Mouse (Mus musculus): ENCODE results near the gene Batf. TPM values are rescaled to one million over a fixed set of nuclear protein-coding genes. Genes with fewer than 3 reads are reported as not detected.

Batf gene
- polyA plus RNA-seq, 1 experiment from 2014 or later: 1.3 TPM

DNA sequence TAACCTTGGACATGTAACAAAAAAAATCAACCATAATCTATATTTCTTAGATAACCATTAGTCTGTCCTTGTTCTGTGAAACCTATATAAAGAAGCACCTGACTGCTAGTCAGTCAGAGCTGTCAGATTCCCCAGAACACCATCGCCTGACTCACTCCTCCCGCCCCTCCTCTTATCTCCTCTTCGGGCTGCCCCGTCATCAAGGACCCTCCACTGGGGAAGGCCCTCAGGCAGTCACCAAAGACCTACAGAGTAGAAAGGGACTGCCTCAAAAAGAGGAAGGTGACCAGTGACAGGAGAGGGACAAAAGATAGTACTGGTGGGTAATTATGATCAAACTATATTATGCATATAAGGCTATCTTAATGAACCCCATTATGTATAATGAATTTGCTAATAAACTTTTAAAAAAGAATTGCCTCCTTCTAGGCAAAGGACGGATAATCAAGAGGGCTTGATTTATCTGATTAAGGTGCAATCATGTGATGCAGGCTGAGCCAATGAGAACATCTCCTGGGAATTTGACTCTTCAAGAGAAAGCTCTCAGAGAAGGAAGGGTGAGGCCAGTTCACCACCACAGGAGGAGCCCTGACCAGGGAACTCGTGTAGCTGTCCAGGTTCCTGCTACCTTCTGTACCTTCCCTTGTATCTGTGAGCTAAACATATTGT, 40.4 kb downstream of the Batf start:
- 73% methylated on average over 6 of the region's 6 CpGs for WGBS
- H3K4me2 ChIP-seq (ENCODE audit: low read depth, low read length, severe bottlenecking): no peak overlapping the region
- DNase-seq (ENCODE audit: low spot score) (no peak), ATAC-seq (replicated peaks; ENCODE audit: low FRiP score) (no peak)
- no peaks in the 10 kb centered on the region for H3K9me3 ChIP-seq (ENCODE audit: control insufficient read depth, low read length)
- no peak overlapping the region for H3K27ac ChIP-seq (ENCODE audit: low read depth, low read length)
- no peaks in the 10 kb centered on the region for H3K36me3 ChIP-seq (ENCODE audit: control insufficient read depth, insufficient read depth, low read length)
- H3K27me3 ChIP-seq (ENCODE audit: control insufficient read depth, insufficient read depth, low read length): no peaks in the 10 kb centered on the region
- no peaks in the 10 kb centered on the region for H3K4me1 ChIP-seq (replicated peaks; ENCODE audit: control insufficient read depth, insufficient read depth, low read length)
- no peak overlapping the region for H3K9ac ChIP-seq (ENCODE audit: low read length)
- no peak overlapping the region for H3K4me3 ChIP-seq (ENCODE audit: low read depth, low read length)

DNA sequence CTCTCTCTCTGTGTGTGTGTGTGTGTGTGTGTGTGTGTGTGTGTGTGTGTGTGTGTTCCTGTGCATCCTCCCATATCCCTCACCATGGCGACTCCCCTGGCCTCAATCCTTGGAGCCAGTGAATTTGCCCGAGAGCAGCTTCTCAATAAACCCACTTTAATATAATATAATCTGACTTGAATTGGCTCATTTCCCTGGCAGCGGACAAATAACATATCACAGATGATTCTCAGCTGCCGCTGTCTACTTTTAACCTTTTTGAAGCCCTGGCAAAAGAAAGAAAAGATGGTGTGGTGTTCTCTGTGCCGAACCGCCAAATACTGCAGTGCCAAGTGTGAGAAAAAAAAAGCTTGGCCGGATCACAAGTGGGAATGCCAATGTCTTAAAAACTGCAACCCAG, 41.7 kb downstream of the Batf start:
- 88% methylated on average over 7 of the region's 7 CpGs for WGBS

DNA sequence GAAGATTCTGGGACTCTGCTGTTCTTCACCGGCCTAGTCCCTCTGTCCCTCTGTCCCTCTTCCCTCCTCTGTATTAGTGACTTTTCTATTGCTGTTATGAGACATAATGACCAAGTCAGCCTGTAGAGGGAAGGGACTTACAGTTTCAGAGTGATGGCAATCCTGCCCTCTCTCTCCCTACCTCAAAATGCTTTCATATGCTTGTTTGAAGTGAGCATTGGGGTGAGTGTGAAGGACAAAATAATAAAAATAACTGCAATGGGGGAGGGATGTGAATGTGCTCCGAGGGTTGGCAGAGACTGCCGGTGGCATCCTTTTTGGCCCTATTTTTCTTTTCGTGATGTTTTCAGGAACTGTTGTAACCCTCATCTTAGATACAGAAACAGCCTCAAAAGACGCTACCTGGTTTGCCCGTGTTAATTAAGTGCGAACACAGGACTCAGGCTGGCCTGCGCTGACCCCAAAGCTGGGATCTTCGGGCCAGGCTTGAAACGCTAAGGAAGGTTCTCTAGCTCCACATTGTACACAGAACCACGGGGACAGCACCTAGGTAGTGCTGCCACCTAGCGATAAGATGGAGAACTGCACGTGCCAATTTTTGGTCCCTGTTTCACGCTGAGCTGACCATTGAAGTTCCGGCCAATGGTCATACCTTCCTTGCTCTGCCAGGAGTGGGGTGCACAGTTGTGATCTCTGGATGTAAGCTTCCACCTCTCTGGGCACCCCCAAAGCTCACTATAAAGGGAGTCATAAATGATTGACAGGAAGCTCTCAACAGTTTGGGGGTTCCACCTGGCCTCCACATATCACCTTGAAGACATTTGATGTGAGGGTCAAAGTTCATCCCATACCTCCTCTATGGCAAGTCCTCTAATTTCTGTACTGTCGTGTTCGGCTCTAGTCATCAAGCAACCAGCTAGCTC, 42.8 kb downstream of the Batf start:
- Histone ChIP-seq H3K9ac (ENCODE audit: low read length) (no peak overlapping the region), H3K4me2 (ENCODE audit: low read depth, low read length, severe bottlenecking) (no peak overlapping the region), H3K36me3 (ENCODE audit: control insufficient read depth, insufficient read depth, low read length) (no peaks in the 10 kb centered on the region), H3K4me1 (replicated peaks; ENCODE audit: control insufficient read depth, insufficient read depth, low read length) (no peaks in the 10 kb centered on the region), H3K27ac (ENCODE audit: low read depth, low read length) (no peak overlapping the region), H3K9me3 (ENCODE audit: control insufficient read depth, low read length) (no peaks in the 10 kb centered on the region), H3K4me3 (ENCODE audit: low read depth, low read length) (no peak overlapping the region), H3K27me3 (ENCODE audit: control insufficient read depth, insufficient read depth, low read length) (no peaks in the 10 kb centered on the region)
- DNase-seq (ENCODE audit: low spot score) (peak; percentile 79), ATAC-seq (replicated peaks; ENCODE audit: low FRiP score) (no peak)
- WGBS: 39% methylated on average over 17 of the region's 17 CpGs

More for the DNA sequence above, 41.7 kb downstream of the Batf start:
- Histone ChIP-seq H3K9me3 (ENCODE audit: control insufficient read depth, low read length) (no peaks in the 10 kb centered on the region), H3K27ac (ENCODE audit: low read depth, low read length) (no peak overlapping the region), H3K4me3 (ENCODE audit: low read depth, low read length) (no peak overlapping the region), H3K27me3 (ENCODE audit: control insufficient read depth, insufficient read depth, low read length) (no peaks in the 10 kb centered on the region), H3K4me1 (replicated peaks; ENCODE audit: control insufficient read depth, insufficient read depth, low read length) (no peaks in the 10 kb centered on the region), H3K9ac (ENCODE audit: low read length) (no peak overlapping the region), H3K36me3 (ENCODE audit: control insufficient read depth, insufficient read depth, low read length) (no peaks in the 10 kb centered on the region), H3K4me2 (ENCODE audit: low read depth, low read length, severe bottlenecking) (no peak overlapping the region)
- DNase-seq (ENCODE audit: low spot score) (no peak), ATAC-seq (replicated peaks; ENCODE audit: low FRiP score) (no peak)

DNA sequence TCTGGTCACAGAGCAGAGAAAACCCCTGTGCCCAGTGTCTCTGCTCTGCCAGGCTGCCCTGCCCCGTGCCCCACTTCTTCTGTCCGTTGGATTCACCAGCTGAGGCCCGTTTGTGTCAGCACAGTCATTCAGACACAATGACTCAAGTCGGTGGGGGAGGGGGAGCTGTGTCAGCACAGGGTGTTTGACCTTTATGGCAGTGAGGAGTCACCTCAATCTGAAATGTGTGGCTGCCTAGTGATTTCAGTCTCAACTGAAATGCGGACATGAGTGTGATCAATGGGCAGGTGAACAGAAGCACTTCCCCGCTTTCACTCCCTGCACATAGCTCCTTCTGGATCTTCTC, 43.4 kb downstream of the Batf start:
- Histone ChIP-seq H3K27me3 (ENCODE audit: control insufficient read depth, insufficient read depth, low read length) (no peaks in the 10 kb centered on the region), H3K36me3 (ENCODE audit: control insufficient read depth, insufficient read depth, low read length) (no peaks in the 10 kb centered on the region), H3K4me2 (ENCODE audit: low read depth, low read length, severe bottlenecking) (no peak overlapping the region), H3K4me3 (ENCODE audit: low read depth, low read length) (no peak overlapping the region), H3K9ac (ENCODE audit: low read length) (no peak overlapping the region), H3K9me3 (ENCODE audit: control insufficient read depth, low read length) (no peaks in the 10 kb centered on the region), H3K27ac (ENCODE audit: low read depth, low read length) (no peak overlapping the region), H3K4me1 (replicated peaks; ENCODE audit: control insufficient read depth, insufficient read depth, low read length) (no peaks in the 10 kb centered on the region)
- no peak for DNase-seq (ENCODE audit: low spot score)
- ATAC-seq (replicated peaks; ENCODE audit: low FRiP score): no peak
- 71% methylated on average over 6 of the region's 6 CpGs for WGBS

DNA sequence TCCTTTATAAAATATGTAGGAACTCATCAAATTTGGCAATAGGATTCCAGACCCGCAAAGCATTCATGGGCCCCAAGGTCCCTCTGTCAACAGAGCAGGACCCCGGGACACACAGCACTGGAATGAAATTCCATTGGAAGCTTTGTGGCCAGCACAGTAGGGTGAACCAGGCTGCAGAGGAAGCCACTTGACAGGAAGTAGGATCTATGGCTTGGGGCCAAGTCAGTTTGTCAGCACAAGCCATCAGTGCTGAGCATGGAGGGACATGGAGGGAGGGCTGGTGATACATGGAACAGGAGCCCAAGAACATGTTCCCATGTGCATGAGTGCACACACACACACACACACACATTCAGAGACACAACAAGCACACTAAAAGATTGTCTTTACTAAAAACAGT, 49.7 kb downstream of the Batf start:
- 89% methylated on average over 2 of the region's 2 CpGs for WGBS
- Histone ChIP-seq H3K4me3 (ENCODE audit: low read depth, low read length) (no peak overlapping the region), H3K36me3 (ENCODE audit: control insufficient read depth, insufficient read depth, low read length) (no peaks in the 10 kb centered on the region)

DNA sequence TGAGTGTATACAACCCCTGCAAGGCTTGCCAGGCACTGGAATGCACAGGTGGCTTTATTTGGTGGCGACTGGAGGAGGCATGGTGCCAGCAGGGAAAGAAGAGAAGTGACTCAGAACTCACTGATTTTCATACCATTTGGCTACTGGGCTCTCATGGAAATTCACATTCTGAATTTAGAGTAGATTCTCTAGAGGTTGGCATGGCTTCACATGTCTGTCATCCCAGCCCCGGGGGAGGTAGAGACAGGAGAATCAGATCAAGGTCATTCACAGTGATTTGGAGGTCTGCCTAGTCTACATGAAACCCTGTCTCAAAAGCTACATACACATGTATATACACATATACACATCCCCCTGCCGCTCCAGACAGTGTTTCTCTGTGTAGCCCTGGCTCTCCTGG, 50.5 kb downstream of the Batf start:
- H3K36me3 ChIP-seq (ENCODE audit: control insufficient read depth, insufficient read depth, low read length): no peaks in the 10 kb centered on the region
- H3K27me3 ChIP-seq (ENCODE audit: control insufficient read depth, insufficient read depth, low read length): no peaks in the 10 kb centered on the region
- WGBS: 88% methylated on average over 3 of the region's 3 CpGs
- no peaks in the 10 kb centered on the region for H3K9me3 ChIP-seq (ENCODE audit: control insufficient read depth, low read length)
- no peak overlapping the region for H3K4me2 ChIP-seq (ENCODE audit: low read depth, low read length, severe bottlenecking)
- ATAC-seq (replicated peaks; ENCODE audit: low FRiP score): no peak
- no peak for DNase-seq (ENCODE audit: low spot score)
- H3K4me3 ChIP-seq (ENCODE audit: low read depth, low read length): no peak overlapping the region
- H3K4me1 ChIP-seq (replicated peaks; ENCODE audit: control insufficient read depth, insufficient read depth, low read length): no peaks in the 10 kb centered on the region
- no peak overlapping the region for H3K27ac ChIP-seq (ENCODE audit: low read depth, low read length)
- H3K9ac ChIP-seq (ENCODE audit: low read length): no peak overlapping the region

More for the DNA sequence above, 49.7 kb downstream of the Batf start:
- Histone ChIP-seq H3K27me3 (ENCODE audit: control insufficient read depth, insufficient read depth, low read length) (no peaks in the 10 kb centered on the region), H3K4me2 (ENCODE audit: low read depth, low read length, severe bottlenecking) (no peak overlapping the region), H3K9ac (ENCODE audit: low read length) (no peak overlapping the region), H3K9me3 (ENCODE audit: control insufficient read depth, low read length) (no peaks in the 10 kb centered on the region), H3K27ac (ENCODE audit: low read depth, low read length) (no peak overlapping the region), H3K4me1 (replicated peaks; ENCODE audit: control insufficient read depth, insufficient read depth, low read length) (no peaks in the 10 kb centered on the region)
- DNase-seq (ENCODE audit: low spot score): no peak
- ATAC-seq (replicated peaks; ENCODE audit: low FRiP score): no peak

DNA sequence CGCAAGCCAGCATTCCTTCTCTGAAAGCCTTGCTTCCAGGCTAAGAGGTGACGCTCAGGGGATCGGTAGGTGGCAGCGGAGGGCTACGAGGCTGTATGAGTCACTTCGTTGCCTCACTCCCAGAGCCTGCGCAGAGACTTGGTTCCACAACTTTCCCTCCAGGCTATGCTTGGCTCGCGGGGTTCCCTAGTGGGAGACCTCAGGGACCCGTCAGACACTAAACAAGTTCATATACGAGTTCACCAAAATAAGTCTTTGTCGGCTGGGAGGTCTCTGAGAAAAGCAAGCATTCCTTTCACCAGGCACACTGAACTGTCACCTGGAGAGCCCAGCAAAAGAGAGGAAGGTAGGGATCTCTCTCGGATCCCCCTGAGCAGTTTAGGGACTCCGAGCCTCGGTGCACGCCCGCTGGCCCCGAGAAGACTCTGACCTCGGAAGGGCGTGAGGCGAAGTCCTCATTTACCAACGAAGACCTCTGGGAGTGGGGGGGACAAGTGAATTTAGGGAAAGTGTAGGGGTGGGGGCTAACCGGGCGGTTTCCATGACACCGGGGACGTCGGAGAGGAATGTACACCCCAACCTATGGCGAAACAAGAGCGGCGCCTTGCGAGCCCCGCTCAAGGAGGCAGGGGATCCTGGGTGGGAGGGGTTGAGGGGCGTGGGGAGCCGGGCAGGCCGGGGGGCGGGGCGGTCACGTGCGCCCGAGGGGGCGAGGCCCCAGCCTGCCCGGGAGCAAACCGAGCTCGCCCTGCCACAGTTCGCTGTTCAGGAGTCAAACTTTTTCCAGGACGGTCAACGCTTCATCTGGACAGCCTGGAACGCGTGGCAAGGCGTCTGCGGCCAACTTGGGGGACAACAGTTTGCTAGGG, 59.6 kb downstream of the Batf start, which contains the start of gene Flvcr2:
Flvcr2 (plus strand) TSS at position 713 of the 869 bp plus-strand sequence.
- H3K4me3 ChIP-seq (ENCODE audit: low read depth, low read length): peak within 1 kb of the TSS; percentile 40
- peak; percentile 79 for ATAC-seq (replicated peaks; ENCODE audit: low FRiP score)
- H3K36me3 ChIP-seq (ENCODE audit: control insufficient read depth, insufficient read depth, low read length): no peaks in the 10 kb centered on the region
- peak within 1 kb of the TSS; percentile 37 for H3K9ac ChIP-seq (ENCODE audit: low read length)
- no peaks in the 10 kb centered on the region for H3K9me3 ChIP-seq (ENCODE audit: control insufficient read depth, low read length)
- H3K4me1 ChIP-seq (replicated peaks; ENCODE audit: control insufficient read depth, insufficient read depth, low read length): peaks cover 7% of the 10 kb centered on the region; the same call in 1 of the 2 replicates
- H3K27ac ChIP-seq (ENCODE audit: low read depth, low read length): no peak within 1 kb of the TSS
- H3K4me2 ChIP-seq (ENCODE audit: low read depth, low read length, severe bottlenecking): peak within 1 kb of the TSS; percentile 81
- 1% methylated on average over 46 of the region's 51 CpGs for WGBS
- DNase-seq (ENCODE audit: low spot score): peak; percentile 83
- H3K27me3 ChIP-seq (ENCODE audit: control insufficient read depth, insufficient read depth, low read length): peaks cover 7% of the 10 kb centered on the region

DNA sequence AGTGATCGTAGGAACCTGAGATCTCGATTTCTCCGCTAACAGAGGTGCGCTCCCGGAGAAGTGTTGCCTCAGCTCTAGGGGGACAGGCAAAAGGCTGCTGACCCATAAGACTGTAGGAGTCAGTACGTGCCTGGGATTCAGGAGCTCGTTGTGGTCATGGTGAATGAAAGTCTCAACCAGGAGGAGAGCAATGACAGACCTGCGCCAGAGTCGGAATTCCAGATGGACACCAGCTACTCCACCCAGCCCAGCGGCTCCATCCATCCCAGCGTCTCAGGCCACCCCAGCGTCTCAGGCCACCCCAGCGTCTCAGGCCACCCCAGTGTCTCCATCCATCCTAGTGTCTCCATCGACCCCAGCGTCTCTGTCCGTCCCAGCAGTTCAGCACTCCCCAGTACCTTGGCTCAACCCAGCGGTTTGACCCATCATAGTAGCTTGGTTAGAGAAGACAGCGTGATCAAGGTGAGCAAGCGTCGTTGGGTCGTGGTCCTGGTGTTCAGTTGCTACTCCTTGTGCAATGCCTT, 60.3 kb downstream of the Batf start:
- H3K36me3 ChIP-seq (ENCODE audit: control insufficient read depth, insufficient read depth, low read length): no peaks in the 10 kb centered on the region
- H3K4me2 ChIP-seq (ENCODE audit: low read depth, low read length, severe bottlenecking): peak overlapping the region; percentile 81
- H3K9ac ChIP-seq (ENCODE audit: low read length): peak overlapping the region; percentile 37
- H3K9me3 ChIP-seq (ENCODE audit: control insufficient read depth, low read length): no peaks in the 10 kb centered on the region
- H3K27me3 ChIP-seq (ENCODE audit: control insufficient read depth, insufficient read depth, low read length): peaks cover 7% of the 10 kb centered on the region
- H3K4me1 ChIP-seq (replicated peaks; ENCODE audit: control insufficient read depth, insufficient read depth, low read length): peaks cover 7% of the 10 kb centered on the region; the same call in 1 of the 2 replicates
- 22% methylated on average over 21 of the region's 21 CpGs for WGBS
- no peak overlapping the region for H3K27ac ChIP-seq (ENCODE audit: low read depth, low read length)
- DNase-seq (ENCODE audit: low spot score) (no peak), ATAC-seq (replicated peaks; ENCODE audit: low FRiP score) (peak; percentile 33; the same call in 1 of the 2 replicates)
- peak overlapping the region; percentile 40 for H3K4me3 ChIP-seq (ENCODE audit: low read depth, low read length)
